Mouse (Mus musculus) MEL (cell line): ENCODE measurements at regions not wholly inside any gene's neighbourhood (a gene's known extent, or its start where the extent isn't known, plus 50 kb on each side); places are given as distances from the start of the nearest gene placed in this dataset.

Experiments
- GATA1 ChIP-seq: IDR thresholded peaks from 2 replicates; pipeline ENCODE4 v1.6.1; 2011; ENCODE audit warnings: low read depth, low read length, improper control_type of control experiment
- RAD21 ChIP-seq: IDR thresholded peaks from 2 replicates; pipeline ENCODE4 v1.6.1; 2011; ENCODE audit warnings: mild to moderate bottlenecking, low read depth, low read length, improper control_type of control experiment

- TF ChIP-seq GATA1 (no peak), RAD21 (no peak; the same call in 1 of the 2 replicates)
Measured at GRCm38 (mm10) chr4:127517978-127518377, 160.0 kb upstream of the Gjb5 start.
